Mouse (Mus musculus): ENCODE measurements around the gene C330007P06Rik. TPM values are rescaled to one million over a fixed set of nuclear protein-coding genes. Genes with fewer than 3 reads are reported as not detected.

C330007P06Rik gene
- total and polyA plus RNA-seq, 3 experiments: 18.6 to 61.2 (median 53.0) TPM

GRCm38 (mm10) chrX:36804196-36804595, 69.7 kb downstream of the C330007P06Rik start:
- no peaks in the 10 kb centered on the region for H3K36me3 ChIP-seq (replicated peaks in 1 of 2; ENCODE audit: control insufficient read depth in 1 of 2, insufficient read depth in 1 of 2, low read length in 1 of 2)
- no peak for DNase-seq (ENCODE audit: extremely low read depth)
- no peak overlapping the region for H3K9ac ChIP-seq (ENCODE audit: insufficient read depth, low read depth)
- dilution Hi-C loops (cut with MboI; ENCODE audit: extremely low pct_ligation_motif_present, extremely low pct_unique_long_range_greater_than_20kb, low sequenced_read_pairs): no loop called here
- no peaks in the 10 kb centered on the region for H3K9me3 ChIP-seq (replicated peaks; ENCODE audit: low read length)
- H3K4me2 ChIP-seq (ENCODE audit: insufficient read depth, low read depth, poor library complexity, severe bottlenecking): no peak overlapping the region
- no peaks in the 10 kb centered on the region for H3K27me3 ChIP-seq (replicated peaks)
- no peak overlapping the region for H3K4me3 ChIP-seq (replicated peaks in 1 of 3; ENCODE audit: low read depth in 2 of 3, low read length in 2 of 3, poor library complexity in 1 of 3)
- no peak overlapping the region for H3K27ac ChIP-seq (ENCODE audit: insufficient read depth, low read depth)
- in situ Hi-C loops (cut with MboI; ENCODE audit: low pct_ligation_motif_present, low pct_unique_long_range_greater_than_20kb, low sequenced_read_pairs): no loop called here
- TF ChIP-seq UBTF (IDR thresholded peaks at IDR 0.05; ENCODE audit: low read depth, low read length) (no peak), ETS1 (conservative IDR thresholded peaks at IDR 0.05; ENCODE audit: low read depth, low read length) (no peak), SIN3A (IDR thresholded peaks at IDR 0.05; ENCODE audit: low read length) (no peak), KAT2A (IDR thresholded peaks at IDR 0.05; ENCODE audit: insufficient replicate concordance, low read length) (no peak), ZKSCAN1 (IDR thresholded peaks at IDR 0.05; ENCODE audit: borderline replicate concordance, low read depth, low read length) (no peak), ZMIZ1 (IDR thresholded peaks at IDR 0.05; ENCODE audit: low read depth, low read length) (no peak), NELFE (IDR thresholded peaks at IDR 0.05; ENCODE audit: low read depth, low read length) (no peak)
- H3K79me2 ChIP-seq (replicated peaks; ENCODE audit: control insufficient read depth, extremely low read depth, insufficient read depth, poor library complexity, severe bottlenecking): no peaks in the 10 kb centered on the region
- peaks cover 0 to 12% of the 10 kb centered on the region in 2 experiments; a peak in 1 of 4 replicates for H3K4me1 ChIP-seq (ENCODE audit: control insufficient read depth in 1 of 2, insufficient read depth in 2 of 2)

- Histone ChIP-seq H3K79me2 (replicated peaks; ENCODE audit: control insufficient read depth, extremely low read depth, insufficient read depth, poor library complexity, severe bottlenecking) (no peaks in the 10 kb centered on the region), H3K9me3 (replicated peaks; ENCODE audit: low read length) (no peaks in the 10 kb centered on the region), H3K4me3 (replicated peaks in 1 of 3; ENCODE audit: low read depth in 2 of 3, low read length in 2 of 3, poor library complexity in 1 of 3) (no peak overlapping the region), H3K4me2 (ENCODE audit: insufficient read depth, low read depth, poor library complexity, severe bottlenecking) (no peak overlapping the region), H3K27me3 (replicated peaks) (no peaks in the 10 kb centered on the region), H3K9ac (ENCODE audit: insufficient read depth, low read depth) (no peak overlapping the region), H3K27ac (ENCODE audit: insufficient read depth, low read depth) (no peak overlapping the region), H3K36me3 (replicated peaks in 1 of 2; ENCODE audit: control insufficient read depth in 1 of 2, insufficient read depth in 1 of 2, low read length in 1 of 2) (peaks cover 3 to 5% of the 10 kb centered on the region in 2 experiments), H3K4me1 (ENCODE audit: control insufficient read depth in 1 of 2, insufficient read depth in 2 of 2) (peaks cover 0 to 10% of the 10 kb centered on the region in 2 experiments; a peak in 1 of 4 replicates)
- TF ChIP-seq MYC (IDR thresholded peaks at IDR 0.05; ENCODE audit: low read depth, low read length) (no peak), ZC3H11A (IDR thresholded peaks at IDR 0.05; ENCODE audit: low read depth, low read length) (no peak), MEF2A (IDR thresholded peaks at IDR 0.05; ENCODE audit: borderline replicate concordance, low read depth, low read length) (no peak), SMC3 (IDR thresholded peaks at IDR 0.05; ENCODE audit: low read depth, low read length) (no peak), PAX5 (IDR thresholded peaks at IDR 0.05; ENCODE audit: low read length) (no peak), MAFK (IDR thresholded peaks at IDR 0.05; ENCODE audit: insufficient replicate concordance, low read length) (no peak), POLR2A (IDR thresholded peaks at IDR 0.05; ENCODE audit: low read depth, low read length) (no peak), USF1 (IDR thresholded peaks at IDR 0.05; ENCODE audit: low read depth, low read length) (no peak), POLR2AphosphoS2 (IDR thresholded peaks at IDR 0.05; ENCODE audit: low read depth, low read length) (no peak)
- no peak for DNase-seq (ENCODE audit: extremely low read depth)
- in situ Hi-C loops (cut with MboI; ENCODE audit: low pct_ligation_motif_present, low pct_unique_long_range_greater_than_20kb, low sequenced_read_pairs): no loop called here
- dilution Hi-C loops (cut with MboI; ENCODE audit: extremely low pct_ligation_motif_present, extremely low pct_unique_long_range_greater_than_20kb, low sequenced_read_pairs): no loop called here
Measured at GRCm38 (mm10) chrX:36803189-36803588, 70.7 kb downstream of the C330007P06Rik start.

Measured in CH12.LX (cell line).